Mouse (Mus musculus) heart, postnatal 0 days (tissue): ENCODE data around the gene Pld1.

ENCODE experiments used
- CTCF ChIP-seq: IDR thresholded peaks from 2 replicates; pipeline ENCODE4 v1.5.1; 2016; ENCODE audit warnings: antibody characterized with exemption, control low read depth, low read depth
- EP300 ChIP-seq: IDR thresholded peaks from 2 replicates; pipeline ENCODE4 v1.6.1; 2016; ENCODE audit warnings: antibody characterized with exemption, low read depth

DNA sequence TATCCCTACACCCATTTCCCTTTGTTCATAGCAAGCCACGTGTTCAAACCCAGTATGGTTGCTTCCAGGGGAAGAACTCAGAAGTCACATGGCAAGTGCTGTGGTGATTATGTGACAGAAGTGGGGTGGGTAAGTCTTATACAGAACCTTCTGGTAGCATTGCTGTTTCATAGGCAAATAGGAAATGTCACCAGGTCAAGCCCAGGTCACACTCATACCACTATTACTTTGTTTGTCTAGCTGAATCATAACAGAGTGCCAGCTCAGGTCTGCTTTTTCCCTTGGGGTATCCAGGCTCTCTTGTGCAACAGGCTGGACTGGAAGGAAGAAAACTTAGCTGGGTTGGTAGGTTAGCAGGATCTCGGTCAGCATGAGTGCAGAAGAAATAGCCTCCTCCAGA is 219.5 kb downstream of the Pld1 start:
- TF ChIP-seq CTCF (no peak), EP300 (no peak)
